Mouse (Mus musculus): ENCODE results near the gene Wdr24. TPM values are rescaled to one million over a fixed set of nuclear protein-coding genes. Genes with fewer than 3 reads are reported as not detected.
"Not testable (repeated sequence)": the region's sequence is repeated elsewhere in the genome, so short reads cannot be mapped to it uniquely, and the experiment has no call there.

Gene Wdr24
- polyA plus RNA-seq, 1 experiment from 2014 or later = 22.9 TPM

GRCm38 (mm10) chr17:25796951-25797369 lies 26.5 kb upstream of the Wdr24 start, which contains the start of gene Metrn:
Gene Metrn, minus strand, starts transcription at chr17:25797136.
- no peaks in the 10 kb centered on the region for H3K27me3 ChIP-seq (replicated peaks; ENCODE audit: control insufficient read depth, insufficient read depth, low read length)
- H3K4me3 ChIP-seq (ENCODE audit: low read depth, low read length) = peak within 1 kb of the TSS; percentile 79
- WGBS = 0% methylated on average over 9 of the region's 35 CpGs
- peak within 1 kb of the TSS; percentile 68 for H3K9ac ChIP-seq (ENCODE audit: low read depth, low read length)
- H3K4me1 ChIP-seq (ENCODE audit: control insufficient read depth, insufficient read depth, low read length) = peaks cover 16% of the 10 kb centered on the region
- no peaks in the 10 kb centered on the region for H3K9me3 ChIP-seq (ENCODE audit: control insufficient read depth, low read length)
- peak within 1 kb of the TSS; percentile 24; the same call in 1 of the 2 replicates for H3K27ac ChIP-seq (replicated peaks; ENCODE audit: low read depth, low read length)
- H3K4me2 ChIP-seq (ENCODE audit: low read depth, low read length) = peak within 1 kb of the TSS; percentile 97
- ATAC-seq (ENCODE audit: low read depth) = peak; percentile 84
- H3K36me3 ChIP-seq (ENCODE audit: control insufficient read depth, insufficient read depth, low read length) = no peaks in the 10 kb centered on the region
- DNase-seq (ENCODE audit: low spot score) = peak; percentile 94

GRCm38 (mm10) chr17:25801029-25801428 lies 22.4 kb upstream of the Wdr24 start:
- H3K9me3 ChIP-seq (ENCODE audit: control insufficient read depth, low read length) = no peaks in the 10 kb centered on the region
- H3K36me3 ChIP-seq (ENCODE audit: control insufficient read depth, insufficient read depth, low read length) = no peaks in the 10 kb centered on the region
- no peak overlapping the region for H3K27ac ChIP-seq (replicated peaks; ENCODE audit: low read depth, low read length)
- ATAC-seq (ENCODE audit: low read depth) (peak; percentile 26; the same call in 1 of the 2 replicates), DNase-seq (ENCODE audit: low spot score) (peak; percentile 80)
- 7% methylated on average over 6 of the region's 6 CpGs for WGBS
- peaks cover 8% of the 10 kb centered on the region for H3K4me1 ChIP-seq (ENCODE audit: control insufficient read depth, insufficient read depth, low read length)
- no peaks in the 10 kb centered on the region; the same call in 1 of the 2 replicates for H3K27me3 ChIP-seq (replicated peaks; ENCODE audit: control insufficient read depth, insufficient read depth, low read length)
- H3K4me3 ChIP-seq (ENCODE audit: low read depth, low read length) = no peak overlapping the region
- no peak overlapping the region for H3K4me2 ChIP-seq (ENCODE audit: low read depth, low read length)
- H3K9ac ChIP-seq (ENCODE audit: low read depth, low read length) = no peak overlapping the region

GRCm38 (mm10) chr17:25802825-25803517 lies 20.5 kb upstream of the Wdr24 start:
- no peaks in the 10 kb centered on the region for H3K4me1 ChIP-seq (ENCODE audit: control insufficient read depth, insufficient read depth, low read length)
- H3K36me3 ChIP-seq (ENCODE audit: control insufficient read depth, insufficient read depth, low read length) = no peaks in the 10 kb centered on the region
- no peak overlapping the region for H3K4me2 ChIP-seq (ENCODE audit: low read depth, low read length)
- H3K27ac ChIP-seq (replicated peaks; ENCODE audit: low read depth, low read length) = no peak overlapping the region
- DNase-seq (ENCODE audit: low spot score) (peak; percentile 79), ATAC-seq (ENCODE audit: low read depth) (peak; percentile 82)
- 12% methylated on average over 10 of the region's 10 CpGs for WGBS
- no peaks in the 10 kb centered on the region for H3K9me3 ChIP-seq (ENCODE audit: control insufficient read depth, low read length)
- H3K9ac ChIP-seq (ENCODE audit: low read depth, low read length) = no peak overlapping the region
- no peak overlapping the region for H3K4me3 ChIP-seq (ENCODE audit: low read depth, low read length)
- peaks cover 1% of the 10 kb centered on the region for H3K27me3 ChIP-seq (replicated peaks; ENCODE audit: control insufficient read depth, insufficient read depth, low read length)

- H3K4me1 ChIP-seq (ENCODE audit: control insufficient read depth, insufficient read depth, low read length) = 0 out of 2 replicates have a peak, but pooled peaks cover 5% of the 10 kb centered on the region
- no peak for DNase-seq (ENCODE audit: low spot score)
- peaks cover 32% of the 10 kb centered on the region for H3K27me3 ChIP-seq (replicated peaks; ENCODE audit: control insufficient read depth, insufficient read depth, low read length)
- H3K9ac ChIP-seq (ENCODE audit: low read depth, low read length) = no peak overlapping the region
- H3K4me2 ChIP-seq (ENCODE audit: low read depth, low read length) = no peak overlapping the region
- no peak overlapping the region for H3K4me3 ChIP-seq (ENCODE audit: low read depth, low read length)
- WGBS = 75% methylated on average over 4 of the region's 4 CpGs
- H3K9me3 ChIP-seq (ENCODE audit: control insufficient read depth, low read length) = no peaks in the 10 kb centered on the region
- no peak for ATAC-seq (ENCODE audit: low read depth)
- H3K27ac ChIP-seq (replicated peaks; ENCODE audit: low read depth, low read length) = no peak overlapping the region
- H3K36me3 ChIP-seq (ENCODE audit: control insufficient read depth, insufficient read depth, low read length) = no peaks in the 10 kb centered on the region
Observed at GRCm38 (mm10) chr17:25806507-25806906, 16.9 kb upstream of the Wdr24 start.

- peaks cover 32% of the 10 kb centered on the region for H3K27me3 ChIP-seq (replicated peaks; ENCODE audit: control insufficient read depth, insufficient read depth, low read length)
- not testable (repeated sequence) for H3K36me3 ChIP-seq (ENCODE audit: control insufficient read depth, insufficient read depth, low read length); ATAC-seq (ENCODE audit: low read depth); H3K9me3 ChIP-seq (ENCODE audit: control insufficient read depth, low read length); H3K27ac ChIP-seq (replicated peaks; ENCODE audit: low read depth, low read length); H3K4me2 ChIP-seq (ENCODE audit: low read depth, low read length); H3K9ac ChIP-seq (ENCODE audit: low read depth, low read length); DNase-seq (ENCODE audit: low spot score); H3K4me1 ChIP-seq (ENCODE audit: control insufficient read depth, insufficient read depth, low read length); H3K4me3 ChIP-seq (ENCODE audit: low read depth, low read length)
- 53% methylated on average over 2 of the region's 2 CpGs for WGBS
Observed at GRCm38 (mm10) chr17:25807452-25807851, 16.0 kb upstream of the Wdr24 start.

- no peaks in the 10 kb centered on the region for H3K9me3 ChIP-seq (ENCODE audit: control insufficient read depth, low read length)
- 0 out of 2 replicates have a peak, but pooled peaks cover 5% of the 10 kb centered on the region for H3K4me1 ChIP-seq (ENCODE audit: control insufficient read depth, insufficient read depth, low read length)
- peak overlapping the region; percentile 93 for H3K4me2 ChIP-seq (ENCODE audit: low read depth, low read length)
- DNase-seq (ENCODE audit: low spot score) = no peak
- H3K9ac ChIP-seq (ENCODE audit: low read depth, low read length) = peak overlapping the region; percentile 73; the same call in 1 of the 2 replicates
- 40% methylated on average over 5 of the region's 5 CpGs for WGBS
- ATAC-seq (ENCODE audit: low read depth) = no peak
- peaks cover 32% of the 10 kb centered on the region for H3K27me3 ChIP-seq (replicated peaks; ENCODE audit: control insufficient read depth, insufficient read depth, low read length)
- H3K4me3 ChIP-seq (ENCODE audit: low read depth, low read length) = peak overlapping the region; percentile 69
- no peak overlapping the region for H3K27ac ChIP-seq (replicated peaks; ENCODE audit: low read depth, low read length)
- H3K36me3 ChIP-seq (ENCODE audit: control insufficient read depth, insufficient read depth, low read length) = no peaks in the 10 kb centered on the region
Observed at GRCm38 (mm10) chr17:25808028-25808427, 15.4 kb upstream of the Wdr24 start.

- DNase-seq (ENCODE audit: low spot score) (peak; percentile 93), ATAC-seq (ENCODE audit: low read depth) (peak; percentile 85)
- Histone ChIP-seq H3K36me3 (ENCODE audit: control insufficient read depth, insufficient read depth, low read length) (no peaks in the 10 kb centered on the region), H3K9ac (ENCODE audit: low read depth, low read length) (peak within 1 kb of the TSS; percentile 73), H3K27ac (replicated peaks; ENCODE audit: low read depth, low read length) (peak within 1 kb of the TSS; percentile 44; the same call in 1 of the 2 replicates), H3K9me3 (ENCODE audit: control insufficient read depth, low read length) (no peaks in the 10 kb centered on the region), H3K27me3 (replicated peaks; ENCODE audit: control insufficient read depth, insufficient read depth, low read length) (peaks cover 32% of the 10 kb centered on the region), H3K4me1 (ENCODE audit: control insufficient read depth, insufficient read depth, low read length) (peaks cover 8% of the 10 kb centered on the region; the same call in 1 of the 2 replicates), H3K4me2 (ENCODE audit: low read depth, low read length) (peak within 1 kb of the TSS; percentile 93), H3K4me3 (ENCODE audit: low read depth, low read length) (peak within 1 kb of the TSS; percentile 69)
- WGBS = 0% methylated on average over 15 of the region's 100 CpGs
Observed at GRCm38 (mm10) chr17:25808789-25809605, 14.4 kb upstream of the Wdr24 start, which contains the start of gene Fbxl16. Gene Fbxl16, plus strand, starts transcription at chr17:25809085.

- ATAC-seq (ENCODE audit: low read depth) (peak; percentile 14; the same call in 1 of the 2 replicates), DNase-seq (ENCODE audit: low spot score) (peak; percentile 11)
- peaks cover 32% of the 10 kb centered on the region for H3K27me3 ChIP-seq (replicated peaks; ENCODE audit: control insufficient read depth, insufficient read depth, low read length)
- H3K9ac ChIP-seq (ENCODE audit: low read depth, low read length) = peak overlapping the region; percentile 73
- 14% methylated on average over 16 of the region's 25 CpGs for whole genome bisulfite sequencing
- no peaks in the 10 kb centered on the region for H3K9me3 ChIP-seq (ENCODE audit: control insufficient read depth, low read length)
- peak overlapping the region; percentile 93 for H3K4me2 ChIP-seq (ENCODE audit: low read depth, low read length)
- peaks cover 8% of the 10 kb centered on the region; the same call in 1 of the 2 replicates for H3K4me1 ChIP-seq (ENCODE audit: control insufficient read depth, insufficient read depth, low read length)
- H3K27ac ChIP-seq (replicated peaks; ENCODE audit: low read depth, low read length) = peak overlapping the region; percentile 44; the same call in 1 of the 2 replicates
- H3K4me3 ChIP-seq (ENCODE audit: low read depth, low read length) = peak overlapping the region; percentile 69
- H3K36me3 ChIP-seq (ENCODE audit: control insufficient read depth, insufficient read depth, low read length) = no peaks in the 10 kb centered on the region
Observed at GRCm38 (mm10) chr17:25809606-25810340, 13.7 kb upstream of the Wdr24 start.

Data from embryonic facial prominence, embryonic 14.5 days (tissue).